Mouse (Mus musculus): Measurements from ENCODE around the gene Vps45.

DNA sequence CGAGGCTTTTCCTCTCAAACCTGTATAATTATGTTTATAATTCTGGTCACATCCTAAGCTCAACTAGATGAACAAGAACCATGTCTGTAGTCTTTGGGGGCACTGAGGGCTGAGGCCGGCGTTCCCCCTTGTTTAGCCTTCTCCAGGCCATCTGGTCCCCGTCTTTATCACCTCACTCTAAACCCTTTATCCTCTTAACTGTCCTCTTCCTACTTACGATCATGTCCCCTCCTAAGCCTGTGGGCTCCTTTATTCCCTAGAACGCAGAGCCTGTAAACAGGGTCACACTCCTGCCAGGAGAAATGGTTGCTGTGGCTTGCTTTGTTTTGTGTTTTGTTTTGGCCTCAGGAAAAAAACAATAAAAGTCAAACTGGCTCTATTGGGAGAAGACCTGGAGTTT, 33.7 kb upstream of the Vps45 start:
- TF ChIP-seq CTCF (IDR thresholded peaks at IDR 0.05; ENCODE audit: low read depth, low read length), result no peak
- TF ChIP-seq POLR2A (IDR thresholded peaks at IDR 0.05; ENCODE audit: extremely low read depth, insufficient read depth, low read length), result no peak
